Mouse (Mus musculus): ENCODE measurements around the gene Tmc8. TPM values are rescaled to one million over a fixed set of nuclear protein-coding genes. Genes with fewer than 3 reads are reported as not detected.

Gene Tmc8
- total RNA-seq, 2 experiments from 2014 or later: 1.8 to 2.0 TPM

Other genes starting within 250 kb of the Tmc8 start
- gene Tnrc6c, start 127.8 kb upstream of the Tmc8 start, total RNA-seq (2021): 10 to 100 TPM; 33.0 to 34.2 TPM
- gene Tmc6, start 122 bp downstream of the Tmc8 start, total RNA-seq (2021): 10 to 100 TPM; 17.9 to 25.2 TPM
- gene 6030468B19Rik, start 15.6 kb downstream of the Tmc8 start, total RNA-seq (2021): not detected
- 1 to 10 TPM; 3.3 to 3.6 TPM for gene Gm20708, start 27.6 kb downstream of the Tmc8 start, total RNA-seq (2021)
- gene Syngr2, start 27.6 kb downstream of the Tmc8 start, total RNA-seq (2021): 10 to 100 TPM; 87.9 to 88.6 TPM
- gene Afmid, start 43.8 kb downstream of the Tmc8 start, total RNA-seq (2021): 1 to 10 TPM; 6.1 to 9.6 TPM
- gene Tk1, start 44.0 kb downstream of the Tmc8 start, total RNA-seq (2021): 10 to 100 TPM; 38.4 to 43.9 TPM
- 10 to 100 TPM; 23.2 to 25.2 TPM for gene Birc5, start 67.2 kb downstream of the Tmc8 start, total RNA-seq (2021)
- not detected for gene Tmem235, start 78.7 kb downstream of the Tmc8 start, total RNA-seq (2021)
- 1 to 10 TPM; 4.5 to 5.2 TPM for gene Tha1, start 91.4 kb downstream of the Tmc8 start, total RNA-seq (2021)
- gene Socs3, start 188.0 kb downstream of the Tmc8 start, total RNA-seq (2021): 10 to 100 TPM; 14.0 to 14.8 TPM
- gene Pgs1, start 204.2 kb downstream of the Tmc8 start, total RNA-seq (2021): 10 to 100 TPM; 21.6 to 24.6 TPM